Mouse (Mus musculus) intestine, postnatal 0 days (tissue): Measurements from ENCODE around the gene Spta1. TPM values are rescaled to one million over a fixed set of nuclear protein-coding genes. Genes with fewer than 3 reads are reported as not detected.
A peak's percentile ranks its signal among the peaks of the same experiment; 100 is the strongest.

Experiments used
- ATAC-seq: fragments of 200-750 bp; cut with Nextera tagmentation; 2 replicates; pipeline ENCODE4 v1.8.0; 2017; ENCODE audit warnings: mild to moderate bottlenecking, moderate TSS enrichment, moderate library complexity
- H3K27ac ChIP-seq: fragments of 300-500 bp; sonication (generic); 2 replicates; pipeline ENCODE4 v1.5.1; 2014; ENCODE audit warnings: mild to moderate bottlenecking, low read depth, low read length, moderate library complexity
- H3K27me3 ChIP-seq: fragments of 300-500 bp; sonication (generic); replicated peaks from 2 replicates; pipeline ENCODE4 v1.6.1; 2014; ENCODE audit warnings: low read length, mixed read lengths; ENCODE audit not compliant: control insufficient read depth, insufficient read depth
- H3K36me3 ChIP-seq: fragments of 300-500 bp; sonication (generic); 2 replicates; pipeline ENCODE4 v1.6.1; 2014; ENCODE audit warnings: mild to moderate bottlenecking, moderate library complexity; ENCODE audit not compliant: control insufficient read depth, insufficient read depth
- H3K4me1 ChIP-seq: fragments of 300-500 bp; sonication (generic); replicated peaks from 2 replicates; pipeline ENCODE4 v1.6.1; 2014; ENCODE audit warnings: antibody characterized with exemption, low read length, mixed read lengths; ENCODE audit not compliant: control insufficient read depth, insufficient read depth
- H3K4me2 ChIP-seq: fragments of 300-500 bp; sonication (generic); replicated peaks from 2 replicates; pipeline ENCODE4 v1.6.1; 2014; ENCODE audit warnings: low read depth, mild to moderate bottlenecking, moderate library complexity
- H3K4me3 ChIP-seq: fragments of 300-500 bp; sonication (generic); 2 replicates; pipeline ENCODE4 v1.5.1; 2014; ENCODE audit warnings: low read depth, low read length
- H3K9ac ChIP-seq: fragments of 300-500 bp; sonication (generic); 2 replicates; pipeline ENCODE4 v1.6.1; 2014; ENCODE audit warnings: mild to moderate bottlenecking, low read depth, low read length
- H3K9me3 ChIP-seq: fragments of 300-500 bp; sonication (generic); 2 replicates; pipeline ENCODE4 v1.6.1; 2016; ENCODE audit warnings: mixed run types; ENCODE audit not compliant: control insufficient read depth
- CTCF ChIP-seq: sonication (generic); IDR thresholded peaks from 2 replicates; pipeline ENCODE4 v1.5.1; 2016; ENCODE audit warnings: low read depth, mild to moderate bottlenecking, control low read depth, antibody characterized with exemption, moderate library complexity
- WGBS: fragments of 180-500 bp; shearing (Covaris S2); extraction: QIAGEN DNeasy Blood & Tissue Kit; methylation state at CpG from one replicate; pipeline ENCODE4 v1.1.7; 2014; 5-methylcytosine and 5-hydroxymethylcytosine counted together
- polyA plus RNA-seq: library from polyadenylated mRNA; unstranded; fragments of >200 nt; fragmentation: Nextera tagmentation; extraction: Ambion mirVana; gene quantifications from 2 replicates; pipeline ENCODE4 v1.2.1, GENCODE M21; 2015

Spta1 gene
- polyA plus RNA-seq, 1 experiment from 2014 or later, result 0.04 TPM

- 87% methylated on average over 3 of the region's 3 CpGs for WGBS
- Histone ChIP-seq H3K4me1 (no peaks in the 10 kb centered on the region), H3K9me3 (no peaks in the 10 kb centered on the region), H3K9ac (no peak overlapping the region), H3K4me3 (no peak overlapping the region), H3K36me3 (no peaks in the 10 kb centered on the region), H3K27me3 (no peaks in the 10 kb centered on the region), H3K27ac (no peak overlapping the region), H3K4me2 (no peak overlapping the region)
- TF ChIP-seq CTCF, result no peak
- ATAC-seq, result no peak
Measured at GRCm38 (mm10) chr1:174157622-174158021, 15.0 kb upstream of the Spta1 start.

- WGBS, result 79% methylated on average over 1 of the region's 1 CpGs
- no peak overlapping the region for H3K4me3 ChIP-seq
- no peak overlapping the region for H3K4me2 ChIP-seq
- H3K27me3 ChIP-seq, result no peaks in the 10 kb centered on the region
- no peaks in the 10 kb centered on the region for H3K36me3 ChIP-seq
- no peaks in the 10 kb centered on the region for H3K9me3 ChIP-seq
- no peaks in the 10 kb centered on the region for H3K4me1 ChIP-seq
- no peak overlapping the region for H3K27ac ChIP-seq
- H3K9ac ChIP-seq, result no peak overlapping the region
- no peak for TF ChIP-seq CTCF
- ATAC-seq, result no peak
Measured at GRCm38 (mm10) chr1:174158512-174158911, 14.1 kb upstream of the Spta1 start.

- no peak overlapping the region for H3K4me2 ChIP-seq
Measured at GRCm38 (mm10) chr1:174159095-174159494, 13.5 kb upstream of the Spta1 start.

GRCm38 (mm10) chr1:174169024-174169423 lies 3.6 kb upstream of the Spta1 start:
- Histone ChIP-seq H3K27ac (no peak overlapping the region), H3K9ac (no peak overlapping the region), H3K9me3 (no peaks in the 10 kb centered on the region), H3K4me3 (no peak overlapping the region), H3K36me3 (no peaks in the 10 kb centered on the region), H3K4me2 (no peak overlapping the region), H3K27me3 (no peaks in the 10 kb centered on the region), H3K4me1 (no peaks in the 10 kb centered on the region)
- ATAC-seq, result no peak
- TF ChIP-seq CTCF, result peak; percentile 27; the same call in 1 of the 2 replicates

More at GRCm38 (mm10) chr1:174159095-174159494, 13.5 kb upstream of the Spta1 start:
- Histone ChIP-seq H3K36me3 (no peaks in the 10 kb centered on the region), H3K4me1 (no peaks in the 10 kb centered on the region), H3K9me3 (no peaks in the 10 kb centered on the region), H3K27me3 (no peaks in the 10 kb centered on the region), H3K9ac (no peak overlapping the region), H3K27ac (no peak overlapping the region), H3K4me3 (no peak overlapping the region)
- 92% methylated on average over 10 of the region's 10 CpGs for WGBS
- no peak for TF ChIP-seq CTCF
- no peak for ATAC-seq

GRCm38 (mm10) chr1:174170706-174171501 lies 1.7 kb upstream of the Spta1 start:
- WGBS, result 64% methylated on average over 5 of the region's 5 CpGs
- Histone ChIP-seq H3K4me3 (no peak overlapping the region), H3K9me3 (no peaks in the 10 kb centered on the region), H3K9ac (no peak overlapping the region), H3K4me1 (no peaks in the 10 kb centered on the region), H3K27me3 (no peaks in the 10 kb centered on the region), H3K27ac (no peak overlapping the region), H3K36me3 (no peaks in the 10 kb centered on the region), H3K4me2 (no peak overlapping the region)
- no peak for TF ChIP-seq CTCF
- no peak for ATAC-seq

GRCm38 (mm10) chr1:174171537-174171936 lies 1.0 kb upstream of the Spta1 start:
- no peak for TF ChIP-seq CTCF
- 50% methylated on average over 2 of the region's 2 CpGs for WGBS
- no peaks in the 10 kb centered on the region for H3K27me3 ChIP-seq
- H3K27ac ChIP-seq, result no peak overlapping the region
- H3K36me3 ChIP-seq, result no peaks in the 10 kb centered on the region
- H3K4me1 ChIP-seq, result no peaks in the 10 kb centered on the region
- no peak overlapping the region for H3K4me2 ChIP-seq
- no peaks in the 10 kb centered on the region for H3K9me3 ChIP-seq
- no peak for ATAC-seq
- no peak overlapping the region for H3K4me3 ChIP-seq
- H3K9ac ChIP-seq, result no peak overlapping the region
